Mouse (Mus musculus): ENCODE data around the gene Lonp1. TPM values are rescaled to one million over a fixed set of nuclear protein-coding genes. Genes with fewer than 3 reads are reported as not detected.
"Not testable (repeated sequence)": the region's sequence is repeated elsewhere in the genome, so short reads cannot be mapped to it uniquely, and the experiment has no call there.

Gene Lonp1
- polyA plus RNA-seq, 1 experiment from 2014 or later, result 47.7 TPM

- H3K36me3 ChIP-seq, result no peaks in the 10 kb centered on the region
- H3K27me3 ChIP-seq, result no peaks in the 10 kb centered on the region
- 81% methylated on average over 2 of the region's 2 CpGs for WGBS
- no peak for ATAC-seq (replicated peaks)
- H3K9me3 ChIP-seq, result no peaks in the 10 kb centered on the region
- no peak overlapping the region for H3K9ac ChIP-seq (replicated peaks)
- no peaks in the 10 kb centered on the region for H3K4me1 ChIP-seq
- H3K27ac ChIP-seq (replicated peaks), result no peak overlapping the region
- H3K4me3 ChIP-seq, result no peak overlapping the region
- H3K4me2 ChIP-seq (replicated peaks), result no peak overlapping the region
Measured at GRCm38 (mm10) chr17:56654771-56655170, 28.1 kb upstream of the Lonp1 start.

- Histone ChIP-seq H3K9ac (replicated peaks) (no peak overlapping the region), H3K9me3 (no peaks in the 10 kb centered on the region), H3K36me3 (no peaks in the 10 kb centered on the region), H3K27me3 (no peaks in the 10 kb centered on the region), H3K4me2 (replicated peaks) (no peak overlapping the region), H3K4me1 (no peaks in the 10 kb centered on the region), H3K27ac (replicated peaks) (no peak overlapping the region), H3K4me3 (no peak overlapping the region)
- 43% methylated on average over 10 of the region's 10 CpGs for WGBS
- no peak for ATAC-seq (replicated peaks)
Measured at GRCm38 (mm10) chr17:56651801-56652200, 25.1 kb upstream of the Lonp1 start.

GRCm38 (mm10) chr17:56647546-56647945, 20.9 kb upstream of the Lonp1 start:
- 75% methylated on average over 9 of the region's 13 CpGs for WGBS
- no peaks in the 10 kb centered on the region for H3K9me3 ChIP-seq
- H3K27me3 ChIP-seq, result no peaks in the 10 kb centered on the region
- no peak overlapping the region for H3K4me2 ChIP-seq (replicated peaks)
- no peak for ATAC-seq (replicated peaks)
- no peak overlapping the region for H3K9ac ChIP-seq (replicated peaks)
- no peak overlapping the region for H3K27ac ChIP-seq (replicated peaks)
- H3K4me1 ChIP-seq, result no peaks in the 10 kb centered on the region
- no peaks in the 10 kb centered on the region for H3K36me3 ChIP-seq
- H3K4me3 ChIP-seq, result no peak overlapping the region

GRCm38 (mm10) chr17:56643237-56643636, 16.6 kb upstream of the Lonp1 start:
- Histone ChIP-seq H3K9ac (replicated peaks) (no peak overlapping the region), H3K4me2 (replicated peaks) (no peak overlapping the region), H3K4me3 (no peak overlapping the region), H3K27me3 (no peaks in the 10 kb centered on the region), H3K4me1 (no peaks in the 10 kb centered on the region), H3K9me3 (no peaks in the 10 kb centered on the region), H3K27ac (replicated peaks) (no peak overlapping the region), H3K36me3 (no peaks in the 10 kb centered on the region)
- WGBS, result 81% methylated on average over 4 of the region's 4 CpGs
- ATAC-seq (replicated peaks), result no peak

- no peak overlapping the region for H3K9ac ChIP-seq (replicated peaks)
- no peak for ATAC-seq (replicated peaks)
- WGBS, result 87% methylated on average over 6 of the region's 6 CpGs
- H3K4me1 ChIP-seq, result no peaks in the 10 kb centered on the region
- H3K9me3 ChIP-seq, result no peaks in the 10 kb centered on the region
- no peak overlapping the region for H3K27ac ChIP-seq (replicated peaks)
- H3K27me3 ChIP-seq, result no peaks in the 10 kb centered on the region; the same call in 1 of the 2 replicates
- no peak overlapping the region for H3K4me3 ChIP-seq
- H3K36me3 ChIP-seq, result no peaks in the 10 kb centered on the region
- H3K4me2 ChIP-seq (replicated peaks), result no peak overlapping the region
Measured at GRCm38 (mm10) chr17:56634023-56634422, 7.3 kb upstream of the Lonp1 start.

GRCm38 (mm10) chr17:56631807-56632206, 5.1 kb upstream of the Lonp1 start:
- Histone ChIP-seq H3K4me1 (peaks cover 12% of the 10 kb centered on the region), H3K4me3 (no peak overlapping the region), H3K9me3 (no peaks in the 10 kb centered on the region), H3K36me3 (no peaks in the 10 kb centered on the region), H3K27me3 (peaks cover 3% of the 10 kb centered on the region; the same call in 1 of the 2 replicates), H3K9ac (replicated peaks) (no peak overlapping the region), H3K27ac (replicated peaks) (no peak overlapping the region), H3K4me2 (replicated peaks) (no peak overlapping the region)
- WGBS, result 55% methylated on average over 4 of the region's 4 CpGs
- no peak for ATAC-seq (replicated peaks)

- H3K4me1 ChIP-seq, result peaks cover 24% of the 10 kb centered on the region
- H3K36me3 ChIP-seq; H3K4me3 ChIP-seq; H3K27ac ChIP-seq (replicated peaks); ATAC-seq (replicated peaks); H3K4me2 ChIP-seq (replicated peaks); H3K9me3 ChIP-seq; H3K9ac ChIP-seq (replicated peaks); H3K27me3 ChIP-seq: not testable (repeated sequence)
- 86% methylated on average over 27 of the region's 27 CpGs for WGBS
Measured at GRCm38 (mm10) chr17:56629800-56630781, 3.4 kb upstream of the Lonp1 start.

GRCm38 (mm10) chr17:56627530-56628277, 1.0 kb upstream of the Lonp1 start, which contains the start of gene Catsperd:
Gene Catsperd, plus strand, starts transcription at chr17:56628143.
- Histone ChIP-seq H3K4me3 (peak within 1 kb of the TSS; percentile 79), H3K4me2 (replicated peaks) (peak within 1 kb of the TSS; percentile 89), H3K36me3 (0 out of 2 replicates have a peak, but pooled peaks cover 5% of the 10 kb centered on the region), H3K9ac (replicated peaks) (peak within 1 kb of the TSS; percentile 25; the same call in 1 of the 2 replicates), H3K27ac (replicated peaks) (peak within 1 kb of the TSS; percentile 39), H3K9me3 (no peaks in the 10 kb centered on the region), H3K27me3 (peaks cover 3% of the 10 kb centered on the region; the same call in 1 of the 2 replicates), H3K4me1 (peaks cover 28% of the 10 kb centered on the region)
- WGBS, result 9% methylated on average over 26 of the region's 26 CpGs
- peak; percentile 48 for ATAC-seq (replicated peaks)

- Histone ChIP-seq H3K4me3 (peak overlapping the region; percentile 79), H3K9me3 (no peaks in the 10 kb centered on the region), H3K27ac (replicated peaks) (peak overlapping the region; percentile 62), H3K4me2 (replicated peaks) (peak overlapping the region; percentile 89), H3K36me3 (peaks cover 18% of the 10 kb centered on the region), H3K9ac (replicated peaks) (peak overlapping the region; percentile 77), H3K4me1 (peaks cover 28% of the 10 kb centered on the region), H3K27me3 (peaks cover 3% of the 10 kb centered on the region; the same call in 1 of the 2 replicates)
- ATAC-seq (replicated peaks), result no peak; the same call in 1 of the 2 replicates
- under 1% methylated on average over 32 of the region's 32 CpGs for WGBS
Measured at GRCm38 (mm10) chr17:56626260-56626659, 427 bp downstream of the Lonp1 start.

GRCm38 (mm10) chr17:56625495-56625894, 1.2 kb downstream of the Lonp1 start:
- no peak for ATAC-seq (replicated peaks)
- Histone ChIP-seq H3K9ac (replicated peaks) (0 out of 2 replicates have a peak overlapping the region, but pooled peaks have one; percentile 10), H3K27ac (replicated peaks) (no peak overlapping the region), H3K27me3 (peaks cover 3% of the 10 kb centered on the region; the same call in 1 of the 2 replicates), H3K4me3 (peak overlapping the region; percentile 79; the same call in 1 of the 2 replicates), H3K36me3 (peaks cover 25% of the 10 kb centered on the region), H3K4me1 (peaks cover 28% of the 10 kb centered on the region), H3K9me3 (no peaks in the 10 kb centered on the region), H3K4me2 (replicated peaks) (peak overlapping the region; percentile 89; the same call in 1 of the 2 replicates)
- 83% methylated on average over 3 of the region's 3 CpGs for WGBS

GRCm38 (mm10) chr17:56617628-56618027, 9.1 kb downstream of the Lonp1 start:
- Histone ChIP-seq H3K27me3 (no peaks in the 10 kb centered on the region), H3K36me3 (peaks cover 74% of the 10 kb centered on the region), H3K27ac (replicated peaks) (no peak overlapping the region), H3K9me3 (no peaks in the 10 kb centered on the region), H3K4me2 (replicated peaks) (no peak overlapping the region), H3K9ac (replicated peaks) (no peak overlapping the region), H3K4me3 (no peak overlapping the region), H3K4me1 (peaks cover 18% of the 10 kb centered on the region)
- WGBS, result 90% methylated on average over 8 of the region's 8 CpGs
- no peak for ATAC-seq (replicated peaks)

GRCm38 (mm10) chr17:56616725-56617124, 10.0 kb downstream of the Lonp1 start:
- Histone ChIP-seq H3K9me3 (no peaks in the 10 kb centered on the region), H3K4me3 (no peak overlapping the region), H3K9ac (replicated peaks) (no peak overlapping the region), H3K36me3 (peaks cover 66% of the 10 kb centered on the region), H3K27ac (replicated peaks) (no peak overlapping the region), H3K27me3 (no peaks in the 10 kb centered on the region), H3K4me1 (peaks cover 18% of the 10 kb centered on the region), H3K4me2 (replicated peaks) (no peak overlapping the region)
- no peak for ATAC-seq (replicated peaks)
- 82% methylated on average over 3 of the region's 3 CpGs for WGBS

All from forebrain, embryonic 15.5 days (tissue).